Mouse (Mus musculus) lung, postnatal 0 days (tissue): ENCODE data around the gene Tcea2. TPM values are rescaled to one million over a fixed set of nuclear protein-coding genes. Genes with fewer than 3 reads are reported as not detected.
A peak's percentile ranks its signal among the peaks of the same experiment; 100 is the strongest.

Experiments used
- ATAC-seq: fragments of 200-750 bp; cut with Nextera tagmentation; 2 replicates; pipeline ENCODE4 v1.8.0; 2017; ENCODE audit warnings: moderate library complexity
- DNase-seq: peaks from one replicate; pipeline ENCODE4 v3.0.0-alpha.2; 2016; ENCODE audit warnings: low spot score
- H3K27ac ChIP-seq: fragments of 300-500 bp; sonication (generic); 2 replicates; pipeline ENCODE4 v1.5.1; 2014; ENCODE audit warnings: antibody characterized with exemption, mild to moderate bottlenecking, low read length, mixed read lengths
- H3K27me3 ChIP-seq: fragments of 300-500 bp; sonication (generic); replicated peaks from 2 replicates; pipeline ENCODE4 v1.6.1; 2014; ENCODE audit warnings: low read length, mixed read lengths; ENCODE audit not compliant: insufficient read depth
- H3K36me3 ChIP-seq: fragments of 300-500 bp; sonication (generic); 2 replicates; pipeline ENCODE4 v1.6.1; 2014; ENCODE audit warnings: low read length, mixed read lengths; ENCODE audit not compliant: insufficient read depth
- H3K4me1 ChIP-seq: fragments of 300-500 bp; sonication (generic); 2 replicates; pipeline ENCODE4 v1.6.1; 2014; ENCODE audit warnings: antibody characterized with exemption, low read depth, low read length, mixed read lengths; ENCODE audit not compliant: insufficient read depth
- H3K4me2 ChIP-seq: fragments of 300-500 bp; sonication (generic); replicated peaks from 2 replicates; pipeline ENCODE4 v1.6.1; 2014; ENCODE audit warnings: low read depth, mild to moderate bottlenecking, low read length, moderate library complexity, mixed read lengths
- H3K4me3 ChIP-seq: fragments of 300-500 bp; sonication (generic); 2 replicates; pipeline ENCODE4 v1.5.1; 2014; ENCODE audit warnings: low read depth, low read length
- H3K9ac ChIP-seq: fragments of 300-500 bp; sonication (generic); replicated peaks from 2 replicates; pipeline ENCODE4 v1.6.1; 2014; ENCODE audit warnings: low read depth, mild to moderate bottlenecking
- H3K9me3 ChIP-seq: fragments of 300-500 bp; sonication (generic); 2 replicates; pipeline ENCODE4 v1.6.1; 2016; ENCODE audit warnings: low read length, mixed read lengths
- CTCF ChIP-seq: IDR thresholded peaks from 2 replicates; pipeline ENCODE4 v1.5.1; 2016; ENCODE audit warnings: antibody characterized with exemption, mild to moderate bottlenecking
- EP300 ChIP-seq: IDR thresholded peaks from 2 replicates; pipeline ENCODE4 v1.6.1; 2016; ENCODE audit warnings: antibody characterized with exemption, mild to moderate bottlenecking, control low read depth
- WGBS: fragments of 180-500 bp; shearing (Covaris S2); extraction: QIAGEN DNeasy Blood & Tissue Kit; methylation state at CpG from one replicate; pipeline ENCODE4 v1.1.7; 2014; 5-methylcytosine and 5-hydroxymethylcytosine counted together
- polyA plus RNA-seq: library from polyadenylated mRNA; unstranded; fragments of >200 nt; fragmentation: Nextera tagmentation; extraction: Ambion mirVana; gene quantifications from 2 replicates; pipeline ENCODE4 v1.2.1, GENCODE M21; 2015

Gene Tcea2
- polyA plus RNA-seq, 1 experiment from 2014 or later, result 14.1 TPM

GRCm38 (mm10) chr2:181677096-181677754 is 2.9 kb upstream of the Tcea2 start:
- peak overlapping the region; percentile 76 for H3K27ac ChIP-seq
- no peak overlapping the region for H3K4me2 ChIP-seq
- H3K9ac ChIP-seq, result no peak overlapping the region
- H3K9me3 ChIP-seq, result no peaks in the 10 kb centered on the region
- TF ChIP-seq EP300 (peak; percentile 60), CTCF (peak; percentile 66)
- 58% methylated on average over 5 of the region's 5 CpGs for WGBS
- no peaks in the 10 kb centered on the region for H3K36me3 ChIP-seq
- DNase-seq (peak; percentile 64), ATAC-seq (peak; percentile 60)
- peaks cover 5% of the 10 kb centered on the region; the same call in 1 of the 2 replicates for H3K4me1 ChIP-seq
- H3K27me3 ChIP-seq, result peaks cover 5% of the 10 kb centered on the region; the same call in 1 of the 2 replicates
- H3K4me3 ChIP-seq, result no peak overlapping the region

- Histone ChIP-seq H3K36me3 (no peaks in the 10 kb centered on the region), H3K9me3 (no peaks in the 10 kb centered on the region), H3K9ac (no peak overlapping the region), H3K4me2 (no peak overlapping the region), H3K27me3 (0 out of 2 replicates have a peak, but pooled peaks cover under 1% of the 10 kb centered on the region), H3K4me1 (peaks cover 5% of the 10 kb centered on the region; the same call in 1 of the 2 replicates), H3K4me3 (no peak overlapping the region), H3K27ac (peak overlapping the region; percentile 75)
- ATAC-seq, result peak; percentile 45
- TF ChIP-seq EP300 (peak; percentile 24), CTCF (no peak; the same call in 1 of the 2 replicates)
- peak; percentile 32 for DNase-seq
- 32% methylated on average over 3 of the region's 3 CpGs for WGBS
These were observed 2.4 kb upstream of the Tcea2 start for GRCm38 (mm10) chr2:181677755-181678098.

- peak; percentile 71 for ATAC-seq
- no peak for TF ChIP-seq EP300
- TF ChIP-seq CTCF, result peak; percentile 99
- peaks cover 5% of the 10 kb centered on the region; the same call in 1 of the 2 replicates for H3K4me1 ChIP-seq
- H3K4me3 ChIP-seq, result no peak overlapping the region
- H3K27ac ChIP-seq, result no peak overlapping the region
- DNase-seq, result peak; percentile 94
- H3K9ac ChIP-seq, result no peak overlapping the region
- H3K9me3 ChIP-seq, result no peaks in the 10 kb centered on the region
- no peaks in the 10 kb centered on the region for H3K36me3 ChIP-seq
- no peaks in the 10 kb centered on the region for H3K27me3 ChIP-seq
- WGBS, result 43% methylated on average over 1 of the region's 1 CpGs
- H3K4me2 ChIP-seq, result no peak overlapping the region
These were observed 1.3 kb upstream of the Tcea2 start for GRCm38 (mm10) chr2:181678780-181679179.

GRCm38 (mm10) chr2:181680716-181681117 is 607 bp downstream of the Tcea2 start:
- no peak for DNase-seq
- TF ChIP-seq CTCF (no peak), EP300 (no peak)
- Histone ChIP-seq H3K36me3 (no peaks in the 10 kb centered on the region), H3K4me3 (peak overlapping the region; percentile 59), H3K9ac (peak overlapping the region; percentile 63), H3K9me3 (no peaks in the 10 kb centered on the region), H3K27me3 (no peaks in the 10 kb centered on the region), H3K4me1 (no peaks in the 10 kb centered on the region; the same call in 1 of the 2 replicates), H3K4me2 (peak overlapping the region; percentile 98), H3K27ac (no peak overlapping the region)
- 14% methylated on average over 7 of the region's 7 CpGs for WGBS
- ATAC-seq, result no peak

GRCm38 (mm10) chr2:181681978-181682377 is 1.9 kb downstream of the Tcea2 start:
- Histone ChIP-seq H3K9ac (no peak overlapping the region), H3K9me3 (no peaks in the 10 kb centered on the region), H3K27me3 (no peaks in the 10 kb centered on the region), H3K4me2 (no peak overlapping the region), H3K27ac (no peak overlapping the region), H3K4me1 (no peaks in the 10 kb centered on the region; the same call in 1 of the 2 replicates), H3K36me3 (no peaks in the 10 kb centered on the region), H3K4me3 (no peak overlapping the region)
- DNase-seq (no peak), ATAC-seq (no peak)
- TF ChIP-seq CTCF, result no peak
- TF ChIP-seq EP300, result no peak
- 54% methylated on average over 1 of the region's 1 CpGs for WGBS

- Histone ChIP-seq H3K27ac (no peak overlapping the region), H3K27me3 (no peaks in the 10 kb centered on the region), H3K9ac (no peak overlapping the region), H3K4me1 (no peaks in the 10 kb centered on the region; the same call in 1 of the 2 replicates), H3K9me3 (no peaks in the 10 kb centered on the region), H3K4me3 (no peak overlapping the region), H3K36me3 (peaks cover 8% of the 10 kb centered on the region; the same call in 1 of the 2 replicates), H3K4me2 (no peak overlapping the region)
- TF ChIP-seq CTCF, result 0 out of 2 replicates have a peak, but pooled peaks have one; percentile 7
- no peak for TF ChIP-seq EP300
- ATAC-seq, result no peak
- WGBS, result 59% methylated on average over 4 of the region's 4 CpGs
- no peak for DNase-seq
These were observed 3.3 kb downstream of the Tcea2 start for GRCm38 (mm10) chr2:181683381-181683780.
